Mouse (Mus musculus): ENCODE measurements around the gene Plce1.

DNA sequence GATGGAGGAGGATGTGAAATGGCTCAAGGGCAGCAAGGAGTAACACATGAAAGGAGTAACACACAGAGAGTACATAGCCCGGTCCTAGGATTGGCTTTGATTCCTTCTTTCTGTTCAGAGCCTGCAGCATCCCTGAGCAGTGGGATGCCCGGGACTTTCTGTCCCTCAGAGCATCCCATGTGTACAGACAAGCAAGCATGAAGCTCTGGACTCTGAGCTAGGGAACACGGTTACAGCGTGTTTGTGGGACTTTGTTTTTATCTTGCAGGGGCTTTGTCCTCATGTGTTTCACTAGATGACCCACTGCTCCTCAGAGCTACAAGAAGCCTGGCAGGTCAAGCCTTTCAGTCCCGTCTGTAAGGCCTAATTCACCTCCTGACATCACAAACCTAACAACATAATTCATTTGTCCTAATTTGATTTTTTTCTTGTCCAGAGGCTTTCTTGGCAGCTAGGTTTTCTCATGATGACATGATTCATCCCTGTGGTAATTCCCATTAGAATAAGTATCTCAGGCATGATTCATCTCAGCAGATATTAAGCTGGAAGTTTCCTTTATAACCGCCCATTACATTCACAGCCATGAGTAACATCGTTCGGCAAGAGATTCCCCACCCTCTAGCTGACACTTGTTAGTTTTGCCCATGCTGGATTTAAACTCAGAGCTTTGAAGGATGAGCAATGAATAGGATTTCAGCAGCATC is 128.2 kb downstream of the Plce1 start:
- TF ChIP-seq CTCF (IDR thresholded peaks at IDR 0.05; ENCODE audit: extremely low read depth, insufficient read depth, low read length) (no peak), POLR2A (IDR thresholded peaks at IDR 0.05; ENCODE audit: extremely low read depth, insufficient read depth, low read length) (no peak)

Measured in cortical plate, adult 2 months (tissue).